Mouse (Mus musculus) heart, adult 9 months (tissue): ENCODE results near the gene Otog.

Experiments used
- DNase-seq, 2 experiments: peaks; one replicate each; pipeline ENCODE4 v3.0.0; 2022; ENCODE audit warnings: low spot score in 2 of 2

Otog gene

DNA sequence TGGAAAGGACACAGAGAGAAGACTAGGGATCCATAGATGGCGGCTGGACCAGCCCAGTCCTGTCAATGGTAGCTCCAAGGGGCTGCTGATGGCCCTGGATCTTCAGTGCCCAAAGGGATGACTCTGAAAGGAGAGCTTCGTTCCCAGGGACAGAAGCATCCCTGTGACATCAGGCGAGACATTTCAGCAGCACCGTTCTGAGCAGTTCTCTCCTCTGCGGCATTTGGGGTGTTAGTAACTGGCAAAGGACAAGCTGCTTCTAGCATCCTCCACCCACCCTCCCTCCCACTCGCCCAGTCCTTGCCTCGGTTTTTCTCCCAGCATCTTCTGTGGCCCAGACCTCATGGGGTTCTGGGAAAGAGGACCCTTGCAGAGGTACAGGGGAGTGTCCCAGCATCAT is 41.5 kb downstream of the Otog start:
- DNase-seq: no peak

GRCm38 (mm10) chr7:46283681-46284080 is 42.9 kb downstream of the Otog start:
- no peak for DNase-seq

- no peak for DNase-seq
These were observed 44.5 kb downstream of the Otog start for GRCm38 (mm10) chr7:46285161-46285839.

GRCm38 (mm10) chr7:46286391-46286790 is 45.6 kb downstream of the Otog start:
- DNase-seq: no peak

DNA sequence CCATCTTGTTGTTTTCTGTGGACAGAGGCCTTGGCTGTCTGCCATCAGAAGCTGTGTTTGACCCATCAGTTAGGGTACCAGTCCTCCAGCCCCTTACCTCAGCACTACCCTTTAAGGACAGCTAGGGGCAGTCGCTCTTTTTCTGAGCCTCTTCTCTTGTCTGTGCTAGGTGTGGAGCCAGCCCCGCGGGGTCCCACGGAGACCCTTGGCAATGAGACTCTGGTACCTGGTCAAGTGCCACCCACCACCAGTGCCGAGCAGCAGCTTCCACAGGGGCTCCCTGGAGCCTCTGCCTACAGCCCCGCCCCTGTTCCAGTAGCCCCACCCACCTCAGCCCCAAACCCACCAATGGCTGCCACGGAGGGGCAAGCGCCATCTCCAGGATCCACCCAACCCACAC is 46.3 kb downstream of the Otog start:
- no peak for DNase-seq

DNA sequence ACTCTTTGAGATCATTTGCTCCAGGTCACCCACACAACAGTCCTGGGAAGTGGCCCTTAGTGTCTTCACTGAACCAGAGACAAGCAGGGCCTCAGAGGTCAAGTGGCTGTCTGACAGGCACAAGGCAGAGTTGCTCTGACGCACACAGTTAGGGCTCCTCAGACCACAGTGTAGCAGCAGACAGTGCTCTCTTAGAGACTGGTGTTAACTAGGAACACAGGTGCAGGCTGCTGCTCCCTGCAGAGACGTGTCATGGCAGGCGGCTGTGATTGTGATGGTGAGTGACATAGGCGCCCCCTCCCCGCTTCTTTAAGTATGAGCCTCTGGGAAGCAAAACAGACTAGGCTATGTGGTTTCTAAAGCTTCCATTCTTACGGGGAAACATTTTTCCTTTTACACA is 55.5 kb downstream of the Otog start:
- DNase-seq: no peak

GRCm38 (mm10) chr7:46301031-46301632 is 60.3 kb downstream of the Otog start:
- DNase-seq: no peak

- no peak for DNase-seq
These were observed 72.7 kb downstream of the Otog start for GRCm38 (mm10) chr7:46313486-46313885.

- DNase-seq: no peak
These were observed 73.6 kb downstream of the Otog start for GRCm38 (mm10) chr7:46314220-46315009.

DNA sequence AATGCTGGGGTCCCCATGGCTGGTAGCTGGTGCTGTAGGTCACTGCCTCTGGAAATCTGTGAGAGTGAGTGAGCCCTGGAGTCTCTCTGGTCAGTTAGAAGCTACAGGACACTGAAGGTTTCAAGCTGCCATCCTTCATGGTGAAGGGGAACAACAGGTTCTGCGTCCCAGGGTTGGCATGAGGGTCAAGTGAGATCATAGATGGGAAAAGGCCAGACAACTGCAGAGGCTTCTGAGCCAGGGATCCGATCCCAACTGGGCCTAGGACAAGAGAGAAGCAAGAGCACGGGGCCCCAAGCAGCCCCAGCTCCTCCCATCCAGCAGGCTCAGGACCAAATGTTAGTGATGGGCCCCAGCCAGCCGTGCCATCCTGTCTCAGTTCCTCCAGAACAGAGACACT is 74.9 kb downstream of the Otog start:
- DNase-seq: no peak

GRCm38 (mm10) chr7:46316948-46317347 is 76.2 kb downstream of the Otog start:
- DNase-seq: no peak

- DNase-seq: no peak
These were observed 80.5 kb downstream of the Otog start for GRCm38 (mm10) chr7:46321242-46321641.

DNA sequence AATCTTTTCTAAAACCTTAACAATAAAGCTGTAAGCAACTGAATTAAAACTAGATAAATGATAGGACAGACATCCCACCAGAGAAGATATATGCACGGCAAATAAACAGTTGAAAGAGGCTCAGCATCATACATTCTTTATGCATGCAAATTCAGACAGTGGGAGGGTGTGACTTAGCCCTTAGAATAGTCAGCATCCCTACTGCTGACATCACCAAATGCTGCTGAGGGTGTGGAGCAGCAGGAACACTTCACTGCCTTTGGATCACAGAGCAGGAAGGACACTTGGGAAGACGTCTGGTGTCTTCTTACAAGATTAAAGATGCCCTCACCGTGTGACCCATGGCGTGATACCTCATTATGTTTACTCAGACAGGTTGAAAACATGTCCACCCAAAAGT is 87.1 kb downstream of the Otog start:
- DNase-seq: no peak

DNA sequence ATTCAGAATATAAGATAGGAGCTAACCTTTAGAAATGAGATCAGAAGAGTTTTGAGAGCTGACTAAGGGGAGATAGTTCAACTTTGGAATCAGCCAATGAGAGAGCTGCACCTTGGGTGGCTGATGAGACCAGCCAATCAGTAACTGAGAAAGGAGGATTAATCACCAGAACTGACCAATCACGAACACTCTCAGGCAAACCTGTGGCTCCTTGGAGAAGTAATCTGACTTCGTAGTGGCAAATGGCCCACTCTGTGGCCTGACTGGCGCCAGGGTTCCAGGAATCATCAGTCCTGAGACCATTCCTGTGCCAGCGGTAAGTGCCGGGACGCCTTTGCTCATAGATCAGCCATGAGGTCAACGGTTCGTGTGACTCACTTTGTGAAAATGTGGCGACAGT is 96.6 kb downstream of the Otog start:
- DNase-seq: no peak

DNA sequence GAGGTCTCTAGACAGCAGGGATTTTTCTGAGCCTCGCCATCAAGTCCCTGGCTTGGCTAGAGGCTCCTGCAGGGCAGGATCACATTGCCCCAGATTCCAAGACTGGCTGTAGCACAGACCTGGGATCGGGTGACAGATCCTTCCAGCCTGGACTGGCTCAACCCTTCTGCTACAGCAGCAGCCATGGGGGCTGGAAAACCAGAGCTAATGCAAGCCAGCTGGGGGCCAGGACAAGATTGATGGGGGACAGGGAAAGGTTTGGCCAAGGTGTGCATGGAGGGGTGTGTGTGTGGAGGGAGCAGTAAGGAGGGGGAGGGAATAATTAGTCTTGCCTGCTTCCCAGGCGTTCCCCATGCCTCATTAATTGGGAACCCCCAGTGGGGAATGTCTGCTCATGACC is 99.0 kb downstream of the Otog start:
- no peak for DNase-seq

GRCm38 (mm10) chr7:46340295-46340694 is 99.5 kb downstream of the Otog start:
- DNase-seq: no peak

- DNase-seq: no peak
These were observed 100.7 kb downstream of the Otog start for GRCm38 (mm10) chr7:46341471-46341870.

DNA sequence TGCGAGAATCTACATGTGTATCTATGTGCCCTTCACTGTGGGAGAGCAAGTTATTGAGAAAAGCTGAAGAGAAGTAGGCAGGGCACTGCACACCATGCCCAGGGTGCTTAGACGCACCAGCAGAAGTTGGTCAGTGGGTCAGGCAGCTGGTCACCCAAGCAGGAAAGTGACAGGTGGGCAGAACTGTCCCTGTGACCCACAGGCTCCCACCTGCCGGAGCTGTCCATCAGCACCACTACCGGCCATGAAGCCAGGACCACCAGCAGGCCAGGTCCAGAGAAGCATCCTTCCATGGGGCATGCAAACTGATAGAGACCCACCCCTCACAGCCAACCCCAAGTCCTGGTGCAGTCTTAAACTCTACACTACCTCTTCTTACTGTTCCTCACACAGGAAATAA is 106.9 kb downstream of the Otog start:
- no peak for DNase-seq

- DNase-seq: no peak
These were observed 108.0 kb downstream of the Otog start for GRCm38 (mm10) chr7:46348813-46349212.

DNA sequence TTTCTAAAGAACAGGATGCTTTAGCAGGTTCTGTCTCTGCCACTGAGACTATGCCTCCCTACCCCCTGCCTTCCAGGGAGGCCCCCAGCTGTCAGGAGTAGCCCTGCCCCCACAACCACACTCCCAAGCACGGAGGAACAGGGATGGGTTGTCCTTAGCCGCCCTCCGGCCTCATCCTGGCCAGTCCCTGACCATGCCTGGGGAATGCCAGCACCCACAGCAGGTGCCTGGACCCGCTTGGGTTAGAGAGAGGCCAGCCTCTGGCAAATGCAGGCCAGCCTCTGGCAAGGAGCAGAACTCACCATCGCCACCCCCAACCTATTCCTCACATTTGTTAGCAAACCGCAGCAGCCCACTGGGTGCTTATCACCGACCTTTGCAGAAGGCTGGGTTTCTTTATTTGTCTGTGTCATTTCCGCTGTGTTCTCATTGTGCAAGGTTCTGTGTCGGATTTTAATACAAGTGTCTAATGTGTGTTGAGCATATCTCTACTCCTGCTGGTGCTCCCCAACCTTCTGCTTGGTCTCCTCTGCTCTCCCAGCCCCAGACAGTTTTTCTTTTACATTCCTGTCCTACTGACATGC is 109.4 kb downstream of the Otog start:
- no peak for DNase-seq

DNA sequence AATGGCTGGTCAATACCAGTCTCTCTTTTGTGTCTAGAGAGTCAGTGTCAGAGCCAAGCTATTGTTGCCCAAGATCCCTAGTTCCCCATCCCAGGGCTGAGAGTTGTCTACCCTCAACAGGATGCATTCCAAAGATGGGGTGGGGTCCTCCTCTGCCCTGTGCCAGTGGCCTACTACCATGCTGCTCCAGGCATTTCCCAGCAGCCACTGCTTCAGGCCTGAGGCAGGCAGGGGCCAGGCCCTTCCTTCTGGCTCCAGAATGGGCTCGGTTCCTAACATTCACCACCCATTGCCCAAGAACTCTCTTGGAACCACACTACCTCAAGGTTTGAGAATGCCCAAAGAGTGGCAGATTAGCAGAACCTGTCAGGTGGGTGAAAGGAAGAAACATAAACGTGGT is 112.0 kb downstream of the Otog start:
- DNase-seq: no peak

GRCm38 (mm10) chr7:46353216-46353615 is 112.4 kb downstream of the Otog start:
- no peak for DNase-seq

DNA sequence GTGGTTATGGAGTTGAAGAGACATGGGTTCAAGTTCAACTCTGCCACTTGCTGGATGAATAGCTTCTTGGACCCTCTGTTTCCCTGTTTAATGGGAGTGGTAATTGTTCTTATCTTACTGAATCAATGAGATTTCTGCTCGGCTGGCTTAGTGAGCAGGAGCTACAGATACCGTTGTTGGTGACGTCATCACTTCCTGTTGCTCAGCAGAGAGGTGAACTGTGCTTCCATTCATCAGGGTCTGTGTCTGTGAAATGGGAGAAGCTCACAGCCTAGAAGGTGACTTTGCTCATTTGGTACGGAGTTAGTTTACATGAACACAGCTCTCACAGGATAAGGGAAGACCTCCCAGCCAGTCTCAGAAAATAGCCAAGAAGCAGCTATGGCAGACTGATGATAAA is 113.1 kb downstream of the Otog start:
- DNase-seq: no peak
